Mouse (Mus musculus) forebrain, embryonic 13.5 days (tissue): ENCODE measurements around the gene Lnp1. TPM values are rescaled to one million over a fixed set of nuclear protein-coding genes. Genes with fewer than 3 reads are reported as not detected.

Experiments used
- ATAC-seq: fragments of 200-750 bp; cut with Nextera tagmentation; 2 replicates; pipeline ENCODE4 v1.8.0; 2017
- H3K27ac ChIP-seq: fragments of 300-500 bp; sonication (generic); 2 replicates; pipeline ENCODE4 v1.5.1; 2015; ENCODE audit warnings: inconsistent platforms, mild to moderate bottlenecking, moderate library complexity
- H3K27me3 ChIP-seq: fragments of 300-500 bp; sonication (generic); 2 replicates; pipeline ENCODE4 v1.6.1; 2015; ENCODE audit warnings: mild to moderate bottlenecking, inconsistent platforms
- H3K36me3 ChIP-seq: fragments of 300-500 bp; sonication (generic); 2 replicates; pipeline ENCODE4 v1.6.1; 2015; ENCODE audit warnings: mild to moderate bottlenecking, inconsistent platforms; ENCODE audit not compliant: poor library complexity, severe bottlenecking
- H3K4me1 ChIP-seq: fragments of 300-500 bp; sonication (generic); 2 replicates; pipeline ENCODE4 v1.6.1; 2015; ENCODE audit warnings: inconsistent platforms
- H3K4me2 ChIP-seq: fragments of 300-500 bp; sonication (generic); 2 replicates; pipeline ENCODE4 v1.6.1; 2015; ENCODE audit warnings: inconsistent platforms, mild to moderate bottlenecking, moderate library complexity
- H3K4me3 ChIP-seq: fragments of 300-500 bp; sonication (generic); 2 replicates; pipeline ENCODE4 v1.5.1; 2015; ENCODE audit warnings: mild to moderate bottlenecking, inconsistent platforms
- H3K9ac ChIP-seq: fragments of 300-500 bp; sonication (generic); 2 replicates; pipeline ENCODE4 v1.6.1; 2015; ENCODE audit warnings: mild to moderate bottlenecking, inconsistent platforms
- H3K9me3 ChIP-seq: fragments of 300-500 bp; sonication (generic); replicated peaks from 2 replicates; pipeline ENCODE4 v1.6.1; 2016; ENCODE audit warnings: inconsistent platforms
- WGBS: fragments of 180-500 bp; shearing (Covaris S2); methylation state at CpG from one replicate; pipeline ENCODE4 v1.1.7; 2015; 5-methylcytosine and 5-hydroxymethylcytosine counted together
- polyA plus RNA-seq: library from polyadenylated mRNA; unstranded; fragments of >200 nt; fragmentation: Nextera tagmentation; extraction: Ambion mirVana; gene quantifications from 2 replicates; pipeline ENCODE4 v1.2.1, GENCODE M21; 2015

Lnp1 gene
- polyA plus RNA-seq, 1 experiment from 2014 or later = not detected

DNA sequence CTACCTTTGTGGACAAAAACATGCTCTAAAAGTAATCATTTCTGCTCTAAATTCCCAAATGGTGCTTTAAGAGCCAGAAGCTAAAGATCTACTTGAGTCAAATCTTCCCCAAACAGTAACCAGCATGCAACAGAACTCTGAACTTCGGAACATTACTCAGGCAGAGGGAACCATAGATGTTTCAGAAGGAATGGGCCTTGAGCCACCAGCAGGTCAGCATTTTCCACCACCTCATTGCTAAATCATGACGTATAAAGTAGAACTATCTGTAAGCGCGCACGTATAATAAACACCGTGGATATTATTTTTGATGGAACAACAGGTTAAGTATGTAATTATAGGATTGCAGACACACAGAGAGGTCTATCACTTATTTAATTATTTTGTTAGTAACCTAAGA is 43.0 kb downstream of the Lnp1 start:
- Histone ChIP-seq H3K27ac (no peak overlapping the region), H3K4me2 (no peak overlapping the region), H3K27me3 (no peaks in the 10 kb centered on the region), H3K4me3 (no peak overlapping the region), H3K9me3 (no peaks in the 10 kb centered on the region), H3K4me1 (no peaks in the 10 kb centered on the region), H3K36me3 (no peaks in the 10 kb centered on the region), H3K9ac (no peak overlapping the region)
- WGBS = 94% methylated on average over 6 of the region's 6 CpGs
- no peak for ATAC-seq

DNA sequence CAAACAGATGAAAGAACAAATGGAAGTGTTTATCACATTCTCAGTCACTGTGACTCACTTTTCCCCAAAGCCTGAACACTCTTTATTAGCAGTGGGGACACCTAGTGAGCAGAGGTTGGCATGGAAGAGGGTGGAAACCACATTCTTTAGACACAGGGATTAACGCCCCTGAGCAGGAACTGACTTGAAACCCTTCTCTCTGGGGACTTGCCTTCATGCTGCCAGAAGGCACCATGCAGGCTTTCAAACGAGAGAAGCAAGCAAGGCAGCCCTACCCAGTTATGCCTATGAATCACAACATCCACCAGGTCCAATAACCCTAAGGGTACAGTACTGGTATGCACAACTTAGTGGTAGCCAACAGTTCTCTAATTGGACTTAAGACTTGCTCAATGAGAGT is 54.5 kb downstream of the Lnp1 start:
- ATAC-seq = no peak
- Histone ChIP-seq H3K4me3 (no peak overlapping the region), H3K27me3 (no peaks in the 10 kb centered on the region), H3K4me2 (no peak overlapping the region), H3K9ac (no peak overlapping the region), H3K27ac (no peak overlapping the region), H3K4me1 (no peaks in the 10 kb centered on the region), H3K36me3 (no peaks in the 10 kb centered on the region), H3K9me3 (no peaks in the 10 kb centered on the region)
- WGBS = 36% methylated on average over 2 of the region's 2 CpGs

DNA sequence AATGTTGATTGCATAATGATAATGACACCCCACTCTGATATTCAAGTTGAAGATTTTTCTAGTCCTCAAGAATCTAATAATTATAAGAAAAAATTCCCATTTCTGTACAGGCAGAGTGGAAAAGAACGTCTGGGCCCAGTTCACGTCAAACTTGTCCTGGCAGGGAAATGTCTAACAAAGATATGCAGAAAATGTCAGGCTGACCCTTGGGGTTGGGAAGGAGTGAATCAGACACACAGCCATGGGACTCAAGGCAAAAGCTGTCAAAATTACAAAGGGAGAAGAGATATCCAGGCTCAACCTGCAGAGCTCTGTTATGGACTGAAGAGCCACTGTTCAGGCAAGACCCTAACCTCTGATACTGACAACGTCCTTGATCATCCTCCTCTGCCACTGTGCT is 57.4 kb downstream of the Lnp1 start:
- Histone ChIP-seq H3K27me3 (no peaks in the 10 kb centered on the region), H3K27ac (no peak overlapping the region), H3K9me3 (no peaks in the 10 kb centered on the region), H3K36me3 (no peaks in the 10 kb centered on the region), H3K4me3 (no peak overlapping the region), H3K4me2 (no peak overlapping the region), H3K9ac (no peak overlapping the region), H3K4me1 (no peaks in the 10 kb centered on the region)
- WGBS = 84% methylated on average over 3 of the region's 3 CpGs
- no peak for ATAC-seq

DNA sequence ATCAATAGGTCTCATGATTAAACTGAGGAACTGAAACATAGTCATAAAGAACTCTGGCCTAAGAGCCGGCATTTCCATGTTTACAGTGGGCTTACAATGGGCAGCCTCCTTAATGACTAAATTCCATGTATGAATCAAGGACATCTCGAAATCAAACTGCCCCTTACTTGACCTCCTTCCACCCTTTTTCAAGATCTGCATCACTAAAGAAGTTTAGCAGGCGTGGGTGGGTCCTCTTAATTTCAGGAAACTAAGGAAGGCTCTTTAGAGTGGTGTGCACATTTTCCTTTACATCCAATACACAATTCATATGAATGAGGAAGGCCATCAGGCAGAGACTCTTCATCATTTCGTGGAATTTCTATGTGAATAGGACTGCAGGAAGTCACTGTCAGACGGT is 59.5 kb downstream of the Lnp1 start:
- WGBS = 85% methylated on average over 5 of the region's 5 CpGs
- no peak for ATAC-seq
- no peak overlapping the region for H3K9ac ChIP-seq
- H3K4me2 ChIP-seq = no peak overlapping the region
- no peak overlapping the region for H3K4me3 ChIP-seq
- no peaks in the 10 kb centered on the region for H3K36me3 ChIP-seq
- no peaks in the 10 kb centered on the region for H3K4me1 ChIP-seq
- H3K27me3 ChIP-seq = no peaks in the 10 kb centered on the region
- H3K27ac ChIP-seq = no peak overlapping the region
- no peaks in the 10 kb centered on the region for H3K9me3 ChIP-seq

DNA sequence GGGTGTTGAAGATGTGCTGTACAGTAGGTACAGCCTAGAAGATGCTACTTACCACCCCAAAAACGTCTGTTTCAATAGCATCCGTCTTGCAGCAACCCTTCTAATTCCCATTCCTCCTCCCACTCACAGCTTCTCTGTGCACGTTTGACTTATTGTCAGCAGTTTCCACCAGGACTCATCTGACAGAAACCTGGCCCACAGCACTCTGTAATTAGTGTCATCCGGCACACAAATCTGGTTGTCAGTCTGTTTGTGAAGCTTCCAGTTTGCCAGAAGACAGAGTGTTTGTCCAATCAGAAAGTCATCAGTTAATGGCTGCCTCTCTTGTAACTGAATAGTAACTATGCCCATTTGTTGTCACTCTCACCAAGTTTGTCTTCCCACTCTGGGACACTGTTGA is 60.3 kb downstream of the Lnp1 start:
- Histone ChIP-seq H3K4me1 (no peaks in the 10 kb centered on the region), H3K27me3 (no peaks in the 10 kb centered on the region), H3K9ac (no peak overlapping the region), H3K36me3 (no peaks in the 10 kb centered on the region), H3K4me3 (no peak overlapping the region), H3K4me2 (no peak overlapping the region), H3K27ac (no peak overlapping the region), H3K9me3 (no peaks in the 10 kb centered on the region)
- ATAC-seq = no peak
- WGBS = 85% methylated on average over 4 of the region's 4 CpGs

Other genes starting within 250 kb of the Lnp1 start
- gene Tfg, start 210.6 kb downstream of the Lnp1 start, polyA plus RNA-seq = 145 and 151 TPM in 2 replicates
- gene Adgrg7, start 132.2 kb downstream of the Lnp1 start, polyA plus RNA-seq = not detected in 2 replicates
- gene Tmem45a, start 41.9 kb downstream of the Lnp1 start, polyA plus RNA-seq = 2.7 and 2.8 TPM in 2 replicates
- gene Tmem45a2, start 143.3 kb upstream of the Lnp1 start, polyA plus RNA-seq = not detected in 2 replicates
- 43.2 and 47.2 TPM in 2 replicates for gene Tomm70a, start 193.6 kb upstream of the Lnp1 start, polyA plus RNA-seq
- 45.4 and 51.9 TPM in 2 replicates for gene Nit2, start 239.3 kb upstream of the Lnp1 start, polyA plus RNA-seq